In the genomic region with DNA sequence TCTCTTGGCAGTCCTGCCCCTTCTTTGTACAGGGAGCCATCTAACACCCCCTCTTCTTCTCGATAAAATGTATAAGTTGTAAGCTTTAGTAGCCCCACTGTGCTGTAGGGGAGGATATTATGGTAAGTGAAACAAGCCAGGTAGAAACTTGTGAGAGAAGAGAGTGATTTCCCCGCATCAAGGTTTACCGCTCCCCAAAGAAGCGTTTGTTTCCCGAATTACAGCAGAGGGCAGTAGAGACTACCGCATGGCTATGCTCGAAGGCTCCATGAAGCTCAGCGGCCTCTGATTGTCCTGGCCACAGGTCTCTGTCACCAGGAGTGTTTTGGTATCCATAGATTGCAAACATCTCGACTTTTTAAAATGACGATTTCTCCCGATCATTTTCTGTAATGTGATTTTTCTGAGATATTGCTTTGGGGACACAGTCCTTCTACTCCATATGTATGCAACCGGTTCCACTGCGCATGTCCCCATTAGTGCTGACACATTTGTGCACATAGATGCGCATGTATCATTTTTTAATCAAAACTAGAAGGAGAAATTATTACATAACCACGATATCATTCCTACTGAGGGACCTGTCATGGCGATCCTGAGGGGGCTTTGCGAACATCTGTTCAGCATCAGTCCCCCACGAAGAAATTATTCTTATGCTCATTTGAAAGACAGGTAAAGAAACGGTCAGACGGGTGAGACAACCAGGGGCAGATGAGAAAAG, we compare ENCODE assay signal across 9 mouse cellular contexts. TPM values are rescaled to one million over a fixed set of nuclear protein-coding genes. Genes with fewer than 3 reads are reported as not detected.
DNase-seq lines count a peak whose midpoint lies in the region; ATAC-seq and TF ChIP-seq lines count a peak whose summit lies in the region.
"Had no signal": no experiment of that assay in that cellular context is flagged by ENCODE, and none has a peak within 500 bp of the region (broad histone marks: within the 10 kb centered on the region; RNA-seq: fewer than 3 reads in every experiment).

No protein-coding gene starts in this region.

- no peak overlapping the region for H3K27ac ChIP-seq in kidney, embryonic 15.5 days
- no peak overlapping the region for H3K27ac ChIP-seq in MEL (ENCODE audit: control insufficient read depth, low read depth, low read length)
- H3K27ac ChIP-seq in limb, embryonic 14.5 days (replicated peaks; ENCODE audit: low read depth, low read length): no peak overlapping the region
- peak overlapping the region; percentile 18; the same call in 1 of the 2 replicates for H3K27ac ChIP-seq in neural tube, embryonic 15.5 days (replicated peaks)

- H3K4me2 ChIP-seq in kidney, embryonic 15.5 days: no peak overlapping the region
- no peak overlapping the region for H3K4me2 ChIP-seq in limb, embryonic 14.5 days (replicated peaks; ENCODE audit: low read depth, low read length, severe bottlenecking)
- no peak overlapping the region; the same call in 1 of the 2 replicates for H3K4me2 ChIP-seq in neural tube, embryonic 15.5 days

- no peaks in the 10 kb centered on the region for H3K36me3 ChIP-seq in kidney, embryonic 15.5 days
- no peaks in the 10 kb centered on the region for H3K36me3 ChIP-seq in MEL (ENCODE audit: control insufficient read depth in 1 of 2, insufficient read depth in 2 of 2, low read length in 2 of 2)
- H3K36me3 ChIP-seq in limb, embryonic 14.5 days (ENCODE audit: control insufficient read depth, insufficient read depth, low read length): no peaks in the 10 kb centered on the region
- no peaks in the 10 kb centered on the region for H3K36me3 ChIP-seq in neural tube, embryonic 15.5 days

- H3K4me1 ChIP-seq in kidney, embryonic 15.5 days: peaks cover 12% of the 10 kb centered on the region
- H3K4me1 ChIP-seq in MEL (ENCODE audit: control insufficient read depth in 1 of 2, insufficient read depth in 2 of 2, low read length in 2 of 2): no peaks in the 10 kb centered on the region
- H3K4me1 ChIP-seq in limb, embryonic 14.5 days (ENCODE audit: control insufficient read depth, insufficient read depth, low read length): no peaks in the 10 kb centered on the region; the same call in 1 of the 2 replicates
- peaks cover 13% of the 10 kb centered on the region for H3K4me1 ChIP-seq in neural tube, embryonic 15.5 days

- TF ChIP-seq EP300 in MEL (IDR thresholded peaks at IDR 0.05; ENCODE audit: low read depth in 1 of 2, low read length in 2 of 2): no peak

- intact Hi-C loops in heart, postnatal 36 days (cut with DNase I): loop anchor here (1.0 to 5.0 kb wide), 4 partner anchors 119 to 544 kb away; no protein-coding TSS in a partner anchor

- H3K9ac ChIP-seq in kidney, embryonic 15.5 days: no peak overlapping the region
- H3K9ac ChIP-seq in MEL (ENCODE audit: control insufficient read depth, low read depth, low read length, poor library complexity, severe bottlenecking): no peak overlapping the region
- H3K9ac ChIP-seq in limb, embryonic 14.5 days (ENCODE audit: low read depth, low read length, severe bottlenecking): no peak overlapping the region
- H3K9ac ChIP-seq in neural tube, embryonic 15.5 days (replicated peaks): no peak overlapping the region

- no peak; the same call in 1 of the 2 replicates for ATAC-seq in kidney, embryonic 15.5 days (replicated peaks; ENCODE audit: low FRiP score)
- ATAC-seq in limb, embryonic 14.5 days (ENCODE audit: low FRiP score, low read depth): peak; percentile 73; the same call in 1 of the 2 replicates
- ATAC-seq in neural tube, embryonic 15.5 days (ENCODE audit: low FRiP score): peak; percentile 68; the same call in 1 of the 2 replicates

- peaks cover 65% of the 10 kb centered on the region for H3K27me3 ChIP-seq in kidney, embryonic 15.5 days
- peaks cover 18 to 31% of the 10 kb centered on the region in 2 experiments for H3K27me3 ChIP-seq in MEL (ENCODE audit: control insufficient read depth in 1 of 2, insufficient read depth in 2 of 2, low read length in 2 of 2)
- no peaks in the 10 kb centered on the region for H3K27me3 ChIP-seq in limb, embryonic 14.5 days (ENCODE audit: control insufficient read depth, insufficient read depth, low read length)
- H3K27me3 ChIP-seq in neural tube, embryonic 15.5 days (replicated peaks): peaks cover 20% of the 10 kb centered on the region

- peak; percentile 18 for DNase-seq in kidney, adult 18-20 months
- peak; percentile 42 for DNase-seq in MEL (ENCODE audit: low read depth, low spot score)
- DNase-seq in cerebellum, postnatal 10 days: peak; percentile 81 to 85
- peak; percentile 14 to 26 for DNase-seq in heart, postnatal 36 days
- peak; percentile 66 for DNase-seq in limb, embryonic 14.5 days (ENCODE audit: low spot score)
- no peak for DNase-seq in urinary bladder, adult 18-20 months (ENCODE audit: low spot score in 2 of 2)

- H3K79me2 ChIP-seq in MEL (ENCODE audit: control insufficient read depth, insufficient read depth, low read length, poor library complexity): no peaks in the 10 kb centered on the region

- H3K9me3 ChIP-seq in kidney, embryonic 15.5 days (replicated peaks): no peaks in the 10 kb centered on the region
- H3K9me3 ChIP-seq in MEL (replicated peaks; ENCODE audit: insufficient read depth, low read length): no peaks in the 10 kb centered on the region
- no peaks in the 10 kb centered on the region for H3K9me3 ChIP-seq in limb, embryonic 14.5 days (ENCODE audit: control insufficient read depth, low read length)
- no peaks in the 10 kb centered on the region for H3K9me3 ChIP-seq in neural tube, embryonic 15.5 days (replicated peaks)

- no peak overlapping the region for H3K4me3 ChIP-seq in kidney, embryonic 15.5 days (replicated peaks)
- H3K4me3 ChIP-seq in MEL (ENCODE audit: control insufficient read depth in 1 of 2, insufficient read depth in 1 of 2, low read depth in 2 of 2, low read length in 2 of 2): no peak overlapping the region
- no peak overlapping the region for H3K4me3 ChIP-seq in limb, embryonic 14.5 days (replicated peaks; ENCODE audit: low read length)
- no peak overlapping the region for H3K4me3 ChIP-seq in neural tube, embryonic 15.5 days (replicated peaks)

- peak; percentile 71 for TF ChIP-seq RAD21 in MEL (IDR thresholded peaks at IDR 0.05; ENCODE audit: low read depth, low read length)

- no peak for TF ChIP-seq POLR2A in MEL (IDR thresholded peaks at IDR 0.05; ENCODE audit: control insufficient read depth in 1 of 2, insufficient read depth in 1 of 2, low read depth in 1 of 2, low read length in 2 of 2, poor library complexity in 1 of 2)
- no peak for TF ChIP-seq POLR2A in limb, embryonic 14.5 days (IDR thresholded peaks at IDR 0.05; ENCODE audit: borderline replicate concordance, extremely low read depth, insufficient read depth, insufficient read length)

- 33% methylated on average over 20 of the region's 20 CpGs for WGBS in kidney, embryonic 15.5 days
- WGBS in limb, embryonic 14.5 days: 31% methylated on average over 20 of the region's 20 CpGs
- 28% methylated on average over 20 of the region's 20 CpGs for WGBS in neural tube, embryonic 15.5 days

- TF ChIP-seq CTCF in MEL (IDR thresholded peaks at IDR 0.05 in 2 of 3, conservative IDR thresholded peaks at IDR 0.05 in 1 of 3; ENCODE audit: control insufficient read depth in 1 of 3, insufficient read depth in 1 of 3, low read depth in 2 of 3, low read length in 3 of 3, poor library complexity in 1 of 3, severe bottlenecking in 1 of 3): peak; percentile 37 to 69 (median 68)

TF ChIP-seq in MEL, 35 proteins besides CTCF, POLR2A, EP300 and RAD21:
- TF ChIP-seq SMC3 (IDR thresholded peaks at IDR 0.05; ENCODE audit: low read depth, low read length) (peak; percentile 69), ZC3H11A (IDR thresholded peaks at IDR 0.05; ENCODE audit: low read depth, low read length) (peak; percentile 45; the same call in 1 of the 2 replicates), MYB (IDR thresholded peaks at IDR 0.05; ENCODE audit: low read depth, low read length) (no peak)

RNA-seq across cellular contexts. Expression of a gene that starts 13.7 kb away (rescaled TPM):
- 1,128 and 1,268 TPM in 2 replicates for polyA plus RNA-seq in kidney, embryonic 15.5 days (2015; fragmentation: Nextera tagmentation; extraction: Ambion mirVana)
- total RNA-seq in MEL (2012; rRNA removed): 4,033 and 4,319 TPM in 2 replicates
- 1,000 to 10,000 TPM in 1 of 2 experiments, 100 to 1,000 TPM in 1; 839 to 3,244 TPM for polyA plus RNA-seq in MEL (2012; ENCODE audit: insufficient read depth in 1 of 2, insufficient read length in 2 of 2, low read depth in 1 of 2, low replicate concordance in 2 of 2, missing spikeins in 1 of 2)
- 100 to 1,000 TPM; 132 to 163 TPM for total RNA-seq in heart, postnatal 36 days (2021)
- 633 and 1,234 TPM in 2 replicates for polyA plus RNA-seq in limb, embryonic 14.5 days (2012; rRNA removed)
- polyA plus RNA-seq in limb, embryonic 14.5 days (2014; fragmentation: Nextera tagmentation; extraction: Ambion mirVana): 1,104 and 1,131 TPM in 2 replicates
- 369 and 576 TPM in 2 replicates for polyA plus RNA-seq in neural tube, embryonic 15.5 days (2015; fragmentation: Nextera tagmentation; extraction: Ambion mirVana)

RNA-seq across cellular contexts. Expression of a gene that starts 26.7 kb away (rescaled TPM):
- polyA plus RNA-seq in kidney, embryonic 15.5 days (2015; fragmentation: Nextera tagmentation; extraction: Ambion mirVana): 0.30 TPM in 1 of 2 replicates, not detected in the other
- not detected in 2 replicates for total RNA-seq in MEL (2012; rRNA removed)
- not detected for polyA plus RNA-seq in MEL (2012; ENCODE audit: insufficient read depth in 1 of 2, insufficient read length in 2 of 2, low read depth in 1 of 2, low replicate concordance in 2 of 2, missing spikeins in 1 of 2)
- not detected for total RNA-seq in heart, postnatal 36 days (2021)
- 0.08 and 0.09 TPM in 2 replicates for polyA plus RNA-seq in limb, embryonic 14.5 days (2012; rRNA removed)
- not detected in 2 replicates for polyA plus RNA-seq in limb, embryonic 14.5 days (2014; fragmentation: Nextera tagmentation; extraction: Ambion mirVana)
- 20.3 and 23.2 TPM in 2 replicates for polyA plus RNA-seq in neural tube, embryonic 15.5 days (2015; fragmentation: Nextera tagmentation; extraction: Ambion mirVana)
- polyA plus RNA-seq: heart, embryonic 16.5 days had no signal

RNA-seq across cellular contexts. Expression of a gene that starts 29.5 kb away (rescaled TPM):
- polyA plus RNA-seq in kidney, embryonic 15.5 days (2015; fragmentation: Nextera tagmentation; extraction: Ambion mirVana): 2.5 and 4.3 TPM in 2 replicates
- 0.15 and 0.16 TPM in 2 replicates for total RNA-seq in MEL (2012; rRNA removed)
- under 1 TPM in 1 of 2 experiments, not detected in 1; 0.40 TPM for polyA plus RNA-seq in MEL (2012; ENCODE audit: insufficient read depth in 1 of 2, insufficient read length in 2 of 2, low read depth in 1 of 2, low replicate concordance in 2 of 2, missing spikeins in 1 of 2)
- 1 to 10 TPM; 2.8 to 3.1 TPM for total RNA-seq in heart, postnatal 36 days (2021)
- polyA plus RNA-seq in limb, embryonic 14.5 days (2012; rRNA removed): 15.8 and 18.5 TPM in 2 replicates
- polyA plus RNA-seq in limb, embryonic 14.5 days (2014; fragmentation: Nextera tagmentation; extraction: Ambion mirVana): 24.0 and 24.5 TPM in 2 replicates
- polyA plus RNA-seq in neural tube, embryonic 15.5 days (2015; fragmentation: Nextera tagmentation; extraction: Ambion mirVana): 9.2 and 9.7 TPM in 2 replicates

Comparison
In these comparisons a context has a peak if more than half of its experiments do, and no peak if none do; other contexts are left out.
1. DNase-seq: peak in kidney, adult 18-20 months (single experiment), MEL (single experiment), cerebellum, postnatal 10 days (2 of 2), heart, postnatal 36 days (2 of 2) and limb, embryonic 14.5 days (single experiment); none in urinary bladder, adult 18-20 months (0 of 2).
2. RNA of a gene that starts 26.7 kb away (polyA plus RNA-seq): 20.3 to 23.2 TPM in neural tube, embryonic 15.5 days; 0.30 TPM in kidney, embryonic 15.5 days, 0.08 to 0.09 TPM in limb, embryonic 14.5 days and not detected in MEL; every median in the first group is over 10 times any median in the second.